8 mouse cellular contexts compared by ENCODE assay signal in the genomic region with DNA sequence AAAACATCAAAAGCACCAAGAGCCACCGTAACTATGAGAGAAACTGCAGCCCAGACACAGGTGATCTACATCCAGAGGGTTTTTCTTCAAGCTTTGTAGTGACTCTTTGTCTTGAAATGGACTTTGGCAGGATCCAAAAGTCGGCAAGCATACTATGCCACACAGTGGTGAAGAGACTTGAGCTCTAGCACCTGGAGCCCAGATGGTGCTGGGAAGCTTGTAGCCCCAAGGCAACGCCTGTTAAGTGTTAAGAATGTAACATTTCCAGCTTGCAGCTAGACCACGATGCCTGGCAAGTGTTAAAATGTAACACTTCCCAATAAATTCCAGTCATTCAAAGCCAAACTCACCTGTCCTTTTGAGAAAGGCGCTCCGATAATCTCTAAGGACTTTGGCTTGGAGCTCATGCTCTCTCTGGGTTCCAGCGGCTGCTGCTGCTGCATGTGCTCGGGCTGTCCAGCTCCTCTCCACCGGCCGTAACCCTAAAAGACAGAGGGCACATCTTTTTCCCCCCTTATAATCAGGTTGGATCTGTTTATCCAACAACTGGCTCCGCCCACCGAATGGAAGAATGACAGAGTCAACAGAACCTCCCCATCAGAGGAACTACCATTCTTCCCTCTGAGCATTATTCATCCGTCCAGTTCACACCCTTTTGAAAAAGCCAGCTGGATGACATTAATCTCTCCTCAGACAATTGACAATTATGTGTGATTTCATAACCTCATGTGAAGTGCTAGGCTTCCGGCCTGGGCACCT. TPM values are rescaled to one million over a fixed set of nuclear protein-coding genes. Genes with fewer than 3 reads are reported as not detected.
A peak's percentile ranks its signal among the peaks of the same experiment; 100 is the strongest.
DNase-seq lines count a peak whose midpoint lies in the region; ATAC-seq and TF ChIP-seq lines count a peak whose summit lies in the region.

A gene (minus strand): TSS at position 523 of the 759 bp plus-strand sequence.

- H3K27me3 ChIP-seq in embryonic facial prominence, embryonic 11.5 days (ENCODE audit: control insufficient read depth, insufficient read depth, low read length): no peaks in the 10 kb centered on the region
- no peaks in the 10 kb centered on the region for H3K27me3 ChIP-seq in neural tube, embryonic 15.5 days (replicated peaks)

- no peak for DNase-seq in lung, adult 2 months
- DNase-seq in lung, postnatal 4 days: no peak
- DNase-seq in embryonic facial prominence, embryonic 11.5 days (ENCODE audit: low spot score): peak; percentile 84
- peak; percentile 24 for DNase-seq in kidney, postnatal 10 days
- no peak for DNase-seq in right cerebral cortex, adult 2 months (ENCODE audit: low spot score in 2 of 2)
- no peak for DNase-seq in B cell, adult 2 months

- H3K4me3 ChIP-seq in lung, adult 2 months (replicated peaks; ENCODE audit: extremely low read depth, low read depth, low read length): peak within 1 kb of the TSS; percentile 21
- H3K4me3 ChIP-seq in embryonic facial prominence, embryonic 11.5 days (ENCODE audit: low read depth, low read length): no peak within 1 kb of the TSS
- no peak within 1 kb of the TSS for H3K4me3 ChIP-seq in neural tube, embryonic 15.5 days (replicated peaks)

- no peak within 1 kb of the TSS for H3K9ac ChIP-seq in embryonic facial prominence, embryonic 11.5 days (replicated peaks; ENCODE audit: low read length)
- no peak within 1 kb of the TSS for H3K9ac ChIP-seq in neural tube, embryonic 15.5 days (replicated peaks)

- 0 out of 2 replicates have a peak, but pooled peaks have one; percentile 25 for ATAC-seq in embryonic facial prominence, embryonic 11.5 days (replicated peaks; ENCODE audit: insufficient number of reproducible peaks, low FRiP score, low TSS enrichment, low read depth)
- ATAC-seq in neural tube, embryonic 15.5 days (ENCODE audit: low FRiP score): peak; percentile 18; the same call in 1 of the 2 replicates
- no peak for ATAC-seq in CD4-positive, CD25-positive, alpha-beta regulatory T cell, adult 4 months

- no peaks in the 10 kb centered on the region for H3K9me3 ChIP-seq in embryonic facial prominence, embryonic 11.5 days (replicated peaks; ENCODE audit: control insufficient read depth, low read length)
- no peaks in the 10 kb centered on the region for H3K9me3 ChIP-seq in neural tube, embryonic 15.5 days (replicated peaks)

- TF ChIP-seq CTCF in lung, adult 2 months (IDR thresholded peaks at IDR 0.05; ENCODE audit: insufficient read depth, low read length): no peak

- no peak within 1 kb of the TSS for H3K27ac ChIP-seq in embryonic facial prominence, embryonic 11.5 days (replicated peaks; ENCODE audit: low read depth, low read length)
- no peak within 1 kb of the TSS for H3K27ac ChIP-seq in neural tube, embryonic 15.5 days (replicated peaks)

- no peak within 1 kb of the TSS; the same call in 1 of the 2 replicates for H3K4me2 ChIP-seq in embryonic facial prominence, embryonic 11.5 days (ENCODE audit: low read depth, low read length)
- H3K4me2 ChIP-seq in neural tube, embryonic 15.5 days: peak within 1 kb of the TSS; percentile 25

- H3K4me1 ChIP-seq in lung, adult 2 months (ENCODE audit: control insufficient read depth, insufficient read depth, low read length): peaks cover 14% of the 10 kb centered on the region
- no peaks in the 10 kb centered on the region; the same call in 1 of the 2 replicates for H3K4me1 ChIP-seq in embryonic facial prominence, embryonic 11.5 days (ENCODE audit: control insufficient read depth, insufficient read depth, low read length)
- peaks cover 10% of the 10 kb centered on the region; the same call in 1 of the 2 replicates for H3K4me1 ChIP-seq in neural tube, embryonic 15.5 days

- H3K36me3 ChIP-seq in embryonic facial prominence, embryonic 11.5 days (replicated peaks; ENCODE audit: control insufficient read depth, insufficient read depth, low read depth, low read length): no peaks in the 10 kb centered on the region
- no peaks in the 10 kb centered on the region for H3K36me3 ChIP-seq in neural tube, embryonic 15.5 days

- 31% methylated on average over 14 of the region's 14 CpGs for WGBS in lung, adult 2 months
- 24% methylated on average over 14 of the region's 14 CpGs for WGBS in embryonic facial prominence, embryonic 11.5 days
- 40% methylated on average over 14 of the region's 14 CpGs for WGBS in neural tube, embryonic 15.5 days

- TF ChIP-seq POLR2A in lung, adult 2 months (IDR thresholded peaks at IDR 0.05; ENCODE audit: borderline replicate concordance, extremely low read depth, low read depth, low read length): no peak

RNA-seq across cellular contexts. Expression of the gene that starts here (rescaled TPM):
- 0.43 and 5.7 TPM in 2 replicates for polyA plus RNA-seq in lung, adult 2 months (2012; rRNA removed)
- polyA plus RNA-seq in embryonic facial prominence, embryonic 11.5 days (2014; fragmentation: Nextera tagmentation; extraction: Ambion mirVana): 8.6 and 9.1 TPM in 2 replicates
- 3.6 and 3.8 TPM in 2 replicates for polyA plus RNA-seq in neural tube, embryonic 15.5 days (2015; fragmentation: Nextera tagmentation; extraction: Ambion mirVana)
- 1 to 10 TPM; 2.2 to 3.3 TPM for polyA plus RNA-seq in CD4-positive, CD25-positive, alpha-beta regulatory T cell, adult 4 months (2017; shearing (Covaris generic))

Comparison
In these comparisons a context has a peak if more than half of its experiments do, and no peak if none do; other contexts are left out.
1. DNase-seq: peak in embryonic facial prominence, embryonic 11.5 days (single experiment) and kidney, postnatal 10 days (single experiment); none in lung, adult 2 months (single experiment), lung, postnatal 4 days (0 of 2), right cerebral cortex, adult 2 months (0 of 2) and B cell, adult 2 months (0 of 2).